Mouse (Mus musculus): ENCODE measurements at regions not wholly inside any gene's neighbourhood (a gene's known extent, or its start where the extent isn't known, plus 50 kb on each side); places are given as distances from the start of the nearest gene placed in this dataset.
"Not testable (repeated sequence)": the region's sequence is repeated elsewhere in the genome, so short reads cannot be mapped to it uniquely, and the experiment has no call there.

DNA sequence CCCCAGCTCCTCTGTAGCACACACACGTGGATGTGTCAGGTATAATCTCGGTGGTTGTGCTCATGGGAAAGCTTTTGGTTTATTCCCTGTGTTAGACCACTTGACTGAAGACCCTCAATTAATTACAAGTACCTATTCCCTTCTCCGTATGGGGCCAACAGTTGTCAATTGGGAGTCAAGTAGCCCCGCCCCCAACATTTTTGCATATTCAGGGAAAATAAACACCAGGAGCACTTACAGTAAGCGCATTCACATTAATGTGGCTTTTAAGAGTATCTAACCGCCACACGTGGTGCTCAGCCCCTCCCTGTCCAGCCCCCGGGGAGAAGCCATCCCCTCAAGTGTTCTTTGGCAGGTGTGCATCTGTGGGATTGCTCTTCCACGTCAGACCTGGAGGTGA is 223.9 kb downstream of the Tpra1 start:
- intact Hi-C loops (cut with DNase I) = no loop called here

DNA sequence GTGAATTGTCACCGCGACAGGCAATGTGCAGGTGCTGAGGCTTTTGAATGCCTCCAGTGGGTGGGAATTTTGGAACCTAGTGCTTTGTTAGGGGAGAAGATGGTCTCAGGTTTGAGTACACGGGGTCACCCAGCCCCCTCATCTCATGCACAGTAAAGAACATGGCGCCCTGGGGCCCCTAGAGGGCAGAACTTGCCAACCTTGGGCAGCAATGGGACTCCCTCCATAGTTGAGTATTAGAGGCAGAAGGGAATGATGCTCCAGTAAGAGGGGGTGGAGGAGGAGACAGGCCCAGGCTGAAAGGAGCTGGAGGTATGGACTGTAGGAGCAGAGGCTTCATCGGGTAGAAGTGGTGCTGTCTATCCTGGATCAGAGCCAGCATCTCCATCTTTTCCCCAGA is 226.1 kb downstream of the Tpra1 start:
- intact Hi-C loops (cut with DNase I) = not testable (repeated sequence)

DNA sequence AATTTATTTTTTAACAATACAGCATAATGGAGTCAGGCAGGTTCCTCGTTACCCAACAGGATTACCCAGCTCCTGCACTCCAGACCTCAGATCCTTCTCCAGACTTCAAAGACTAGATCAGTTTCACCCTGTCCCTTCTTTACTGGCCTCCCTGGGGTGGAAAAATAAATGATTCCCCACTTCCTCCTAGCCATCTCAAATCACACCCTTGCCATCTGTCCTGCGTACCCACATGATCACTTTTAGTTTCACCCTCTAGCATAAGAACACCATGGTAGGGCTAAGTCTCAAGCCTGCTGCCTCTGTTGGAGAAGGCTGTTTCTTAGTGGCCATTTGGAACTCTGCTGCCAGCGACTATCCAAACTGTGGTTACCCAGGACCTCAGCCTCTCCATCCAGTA is 222.0 kb downstream of the Plxna1 start:
- intact Hi-C loops (cut with DNase I) = no loop called here

DNA sequence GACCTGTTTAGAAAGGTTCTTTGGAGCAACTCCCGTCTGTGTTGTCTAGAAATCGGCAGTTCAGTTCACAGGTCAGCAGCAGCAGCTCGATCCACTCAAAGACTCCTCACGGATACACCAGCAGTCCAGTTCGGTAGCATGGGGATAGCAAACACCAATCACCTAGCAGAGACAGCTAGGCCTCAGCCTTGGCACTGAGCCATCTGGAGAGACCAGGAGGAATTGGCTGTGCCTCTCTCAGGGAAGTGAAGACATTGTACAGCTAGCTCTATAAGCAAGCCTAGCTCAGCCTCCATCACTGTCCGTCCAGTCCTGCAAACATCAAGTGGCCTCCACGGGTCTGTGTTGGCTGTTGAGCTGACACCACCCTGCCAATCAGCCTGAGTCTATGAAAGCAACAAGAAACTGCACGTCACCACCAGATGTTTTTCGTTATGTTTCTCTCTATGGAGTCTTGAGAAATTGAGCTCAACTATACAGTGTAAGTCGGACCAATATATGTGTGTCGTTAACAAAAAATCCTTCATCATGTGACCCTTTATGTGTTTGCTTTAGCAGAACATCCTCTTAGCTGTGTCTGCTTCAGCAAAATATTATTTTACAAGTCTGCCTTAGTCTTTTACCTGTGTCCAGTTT is 209.3 kb downstream of the Plxna1 start:
- intact Hi-C loops (cut with DNase I) = no loop called here

DNA sequence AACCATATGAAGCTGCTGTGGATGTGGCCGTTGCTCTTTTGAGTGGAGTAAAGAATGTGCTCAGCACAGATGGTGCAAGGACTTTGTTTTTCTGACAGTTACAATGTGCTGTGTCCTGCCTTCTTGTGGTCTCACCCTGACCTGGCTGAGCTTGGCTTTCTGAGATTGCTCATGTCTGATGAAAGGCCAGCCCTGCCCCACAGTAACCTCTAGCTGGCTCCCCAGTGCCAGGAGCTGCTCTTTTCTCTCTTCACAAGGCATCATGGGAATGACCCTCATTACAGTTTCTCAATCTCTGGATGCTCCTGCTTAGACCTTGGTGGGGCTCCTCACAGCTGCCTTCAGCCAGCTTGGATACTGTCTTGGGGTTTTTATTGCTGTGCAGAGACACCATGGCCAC is 204.9 kb downstream of the Plxna1 start:
- intact Hi-C loops (cut with DNase I) = no loop called here

DNA sequence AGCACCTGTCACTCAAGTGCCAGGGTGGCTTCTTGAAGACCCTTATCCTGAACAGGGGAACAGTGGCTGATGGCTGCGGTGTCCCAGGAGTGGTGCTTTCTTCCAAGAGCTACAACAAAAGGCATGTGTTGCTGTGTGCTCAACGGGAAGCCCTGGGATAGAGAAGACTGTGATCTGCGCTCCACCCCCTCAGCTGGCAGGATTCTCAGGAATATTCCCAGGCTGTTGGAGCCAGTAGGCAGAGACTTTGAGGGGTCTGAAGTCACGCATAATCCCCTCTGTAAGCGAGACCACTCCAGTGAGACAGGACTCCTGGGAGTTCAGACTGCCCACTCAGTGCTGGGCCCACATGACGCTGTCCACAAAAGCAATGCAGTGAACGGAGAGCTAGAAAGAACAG is 202.4 kb downstream of the Plxna1 start:
- intact Hi-C loops (cut with DNase I) = no loop called here

DNA sequence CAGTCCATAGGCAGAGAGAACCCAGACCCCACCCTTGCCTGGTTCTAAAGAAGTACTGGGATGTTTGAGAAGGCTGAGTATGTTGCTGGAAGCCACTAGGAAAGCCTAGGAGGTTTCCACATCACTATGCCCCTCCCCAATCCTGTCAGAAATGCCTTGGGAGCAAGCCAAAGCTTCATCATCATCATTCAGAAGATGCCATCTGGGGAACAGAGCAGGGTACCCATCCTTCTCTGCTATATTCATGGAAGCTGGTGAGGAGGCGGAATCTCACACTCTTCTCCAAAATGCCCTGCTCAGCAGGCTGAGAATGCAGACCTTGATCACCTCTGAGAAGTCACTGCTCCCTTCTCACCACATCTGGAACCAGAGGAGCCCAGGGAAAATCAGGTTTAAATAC is 200.7 kb downstream of the Plxna1 start:
- intact Hi-C loops (cut with DNase I) = no loop called here

DNA sequence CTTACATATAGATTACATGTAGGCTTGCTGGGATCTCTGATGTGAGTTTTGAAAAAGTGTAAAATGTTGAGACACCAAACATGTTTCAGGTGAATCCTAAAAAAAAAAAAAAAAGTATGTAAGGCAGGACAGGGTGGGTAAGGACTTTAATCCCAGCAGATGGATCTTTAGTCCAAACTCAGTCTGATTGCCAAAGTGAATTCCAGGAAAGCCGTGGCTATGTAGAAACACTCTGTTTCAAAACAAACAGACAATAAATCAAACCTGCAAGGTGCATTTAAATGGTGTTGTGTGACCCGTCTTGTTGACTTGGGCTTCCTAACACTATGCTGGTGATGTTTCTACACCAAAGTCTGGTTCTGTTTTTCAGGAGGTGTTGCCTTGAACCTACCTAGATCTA is 192.9 kb downstream of the Plxna1 start:
- intact Hi-C loops (cut with DNase I) = no loop called here

DNA sequence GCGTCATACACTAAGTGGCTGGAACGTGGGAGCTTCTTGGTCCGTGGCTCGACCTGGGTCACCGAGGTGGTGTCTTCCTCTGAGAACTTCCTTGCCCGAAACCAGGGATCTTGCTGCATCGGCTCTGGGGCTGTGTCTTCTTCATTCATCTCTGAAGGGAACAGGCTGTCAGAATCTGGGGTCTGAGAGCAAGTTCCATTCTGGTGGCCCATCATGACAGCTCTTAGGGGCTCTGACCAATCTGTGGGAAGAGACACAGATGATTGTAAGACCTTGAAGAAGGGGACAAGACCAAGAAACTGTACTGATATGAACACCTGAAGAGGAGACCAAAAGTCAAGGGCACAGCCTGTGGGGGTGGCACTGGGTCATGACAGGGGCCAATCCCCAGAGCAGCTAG is 177.5 kb downstream of the Plxna1 start:
- intact Hi-C loops (cut with DNase I) = not testable (repeated sequence)

DNA sequence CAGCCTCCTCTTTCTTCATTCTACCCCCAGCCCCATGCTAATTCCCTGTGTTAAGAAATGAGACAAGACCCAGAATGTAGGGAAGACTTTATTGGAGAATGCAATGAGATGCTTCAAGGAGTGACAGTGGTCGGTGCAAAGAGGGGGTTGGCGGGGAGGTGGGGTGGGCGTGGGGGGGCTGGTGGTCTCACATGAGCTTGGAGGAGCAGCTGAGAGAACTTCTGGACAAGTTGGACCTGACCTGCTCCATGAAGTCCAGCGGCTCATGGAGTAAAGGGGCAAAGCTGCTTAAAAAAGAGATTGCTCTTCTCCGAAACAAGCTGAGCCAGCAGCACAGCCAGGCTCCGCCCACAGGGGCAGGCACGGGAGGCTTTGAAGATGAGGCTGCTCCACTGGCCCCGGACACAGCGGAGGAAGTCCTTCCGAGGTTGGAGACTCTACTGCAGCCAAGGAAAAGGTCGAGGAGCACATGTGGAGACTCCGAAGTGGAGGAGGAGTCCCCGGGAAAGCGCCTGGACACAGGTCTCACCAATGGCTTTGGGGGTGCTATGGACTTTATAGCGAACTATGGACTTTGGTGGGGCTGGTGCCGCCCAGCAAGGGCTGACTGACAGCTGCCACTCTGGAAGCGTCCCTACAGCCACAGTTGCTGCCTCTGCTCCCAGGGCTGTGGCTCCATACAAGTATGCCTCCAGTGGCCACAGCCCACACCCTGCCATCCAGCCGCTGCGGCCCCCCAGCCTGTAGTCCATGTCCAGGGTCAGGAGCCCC is 161.7 kb downstream of the Plxna1 start:
- intact Hi-C loops (cut with DNase I) = not testable (repeated sequence)

DNA sequence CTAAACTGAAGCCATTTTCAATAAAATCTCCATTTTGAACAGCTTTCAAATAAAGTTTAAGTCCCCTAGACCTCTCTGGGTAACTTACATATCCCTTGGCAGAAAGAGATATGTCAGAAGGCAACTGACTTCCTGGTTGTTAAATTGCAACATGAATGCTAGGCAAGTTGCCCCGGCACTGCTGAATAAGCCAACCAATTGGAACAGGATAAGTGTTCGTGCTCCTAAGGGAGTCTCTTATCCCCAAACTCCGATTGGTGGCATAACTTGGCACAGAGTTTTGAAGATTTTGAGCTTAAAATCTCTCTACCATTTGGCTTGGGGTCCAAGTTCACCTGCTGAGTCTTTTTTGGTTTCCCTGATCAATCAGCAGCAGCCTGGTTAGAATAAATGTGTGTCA is 147.4 kb downstream of the Plxna1 start:
- intact Hi-C loops (cut with DNase I) = no loop called here

DNA sequence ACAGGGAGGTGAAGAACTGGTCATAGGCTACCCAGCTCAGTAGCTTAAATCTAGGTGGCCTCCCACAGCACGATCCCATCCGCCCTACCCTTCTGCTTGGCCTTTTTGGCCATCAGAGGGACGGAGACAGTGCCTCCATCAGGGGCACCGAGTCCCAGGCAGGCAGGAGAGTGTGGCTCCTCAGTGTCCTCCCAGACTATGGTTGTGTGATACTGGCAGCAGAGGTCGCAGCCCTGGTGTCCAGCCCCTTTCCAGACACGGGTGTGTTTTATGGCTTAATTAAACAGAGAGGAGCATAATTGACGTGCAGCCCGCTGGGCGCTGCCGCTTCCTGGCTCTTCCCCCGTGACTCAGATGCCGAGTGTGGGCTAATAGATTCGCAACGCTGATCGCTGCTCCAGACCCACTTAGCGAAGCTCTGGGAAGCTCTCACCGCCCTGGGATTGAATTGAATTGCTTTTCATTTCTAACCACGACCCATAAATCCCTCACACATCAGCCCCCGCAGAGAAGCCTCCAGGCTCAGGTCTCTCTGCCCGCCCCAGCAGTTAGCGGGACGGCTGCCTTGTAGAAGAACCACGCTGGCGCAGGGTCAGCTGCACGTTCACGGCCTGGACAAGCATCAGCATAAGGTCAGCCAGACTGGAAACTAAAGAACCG is 126.9 kb downstream of the Plxna1 start:
- intact Hi-C loops (cut with DNase I) = no loop called here

DNA sequence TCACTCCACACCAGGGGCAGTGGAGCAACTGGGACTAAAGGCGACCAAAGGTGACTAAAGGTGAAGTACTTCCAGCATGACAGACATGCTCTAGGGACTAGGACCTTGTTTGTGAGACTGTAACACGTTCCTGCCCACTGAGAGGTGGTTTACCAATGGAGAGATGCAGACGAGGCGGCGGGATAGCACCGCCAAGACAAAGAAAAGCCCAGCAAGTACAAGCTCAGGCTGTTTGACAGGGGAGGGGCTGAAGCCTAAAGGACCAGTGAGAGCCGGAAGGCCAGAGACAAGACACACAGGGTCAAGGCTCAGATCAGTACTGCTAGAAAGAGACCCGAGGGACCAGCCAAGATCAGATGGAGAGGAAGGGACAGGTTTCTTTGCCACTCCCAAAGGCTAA is 126.2 kb downstream of the Plxna1 start:
- intact Hi-C loops (cut with DNase I) = no loop called here

DNA sequence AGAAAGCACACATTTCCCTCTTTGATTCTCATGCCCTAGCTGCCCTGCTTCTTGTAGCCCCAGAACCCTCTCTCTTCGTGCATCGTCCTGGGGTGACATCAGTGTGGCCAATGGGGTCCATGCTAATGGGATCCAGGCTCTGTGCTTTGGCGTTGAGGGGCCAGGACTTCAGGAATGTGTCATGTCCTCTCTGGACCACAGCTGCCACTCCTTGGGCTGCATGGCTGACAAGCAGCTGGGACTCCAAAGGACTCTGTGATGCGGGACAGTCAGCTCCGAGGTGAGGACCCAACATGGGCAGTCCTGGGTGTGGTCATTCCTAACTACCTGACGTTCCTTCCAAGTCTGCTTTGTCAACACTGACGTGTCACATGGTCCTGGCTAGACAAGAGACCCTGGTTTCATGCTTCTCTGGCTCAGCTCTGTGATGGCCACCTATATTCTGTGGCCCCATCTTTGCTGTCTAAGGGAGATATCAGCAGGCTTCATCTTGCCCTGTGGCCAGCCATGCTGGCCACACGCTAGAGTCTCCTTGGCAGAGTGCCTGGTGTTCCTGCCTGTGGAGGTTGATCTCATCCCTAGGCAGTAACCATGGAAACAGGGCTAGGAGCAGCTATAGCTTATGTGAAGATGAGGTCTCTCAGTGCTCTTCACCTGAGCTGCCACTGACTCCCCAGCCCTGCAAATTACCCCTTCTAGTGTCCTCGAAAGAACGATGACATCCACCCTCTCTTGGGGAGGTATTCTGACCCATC is 125.4 kb downstream of the Plxna1 start:
- intact Hi-C loops (cut with DNase I) = no loop called here

DNA sequence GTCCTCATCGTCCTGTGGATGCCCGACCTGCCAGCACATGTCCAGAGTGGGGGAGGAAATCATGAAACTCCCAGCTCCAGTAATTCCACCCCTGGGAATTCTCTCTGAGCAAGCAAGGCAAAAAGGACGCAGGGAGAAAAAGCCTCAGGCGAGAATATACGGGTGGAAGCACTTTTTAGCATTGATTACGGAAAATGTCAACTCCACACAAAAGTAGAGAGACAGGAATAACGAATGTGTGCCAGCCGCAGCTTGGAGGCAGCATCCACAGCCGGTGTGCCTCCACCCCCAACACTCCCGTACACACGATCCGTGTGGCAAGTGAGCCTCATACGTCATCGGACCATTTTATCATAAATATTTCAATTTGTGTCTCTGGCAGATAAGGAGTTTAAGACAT is 123.5 kb downstream of the Plxna1 start:
- intact Hi-C loops (cut with DNase I) = no loop called here

DNA sequence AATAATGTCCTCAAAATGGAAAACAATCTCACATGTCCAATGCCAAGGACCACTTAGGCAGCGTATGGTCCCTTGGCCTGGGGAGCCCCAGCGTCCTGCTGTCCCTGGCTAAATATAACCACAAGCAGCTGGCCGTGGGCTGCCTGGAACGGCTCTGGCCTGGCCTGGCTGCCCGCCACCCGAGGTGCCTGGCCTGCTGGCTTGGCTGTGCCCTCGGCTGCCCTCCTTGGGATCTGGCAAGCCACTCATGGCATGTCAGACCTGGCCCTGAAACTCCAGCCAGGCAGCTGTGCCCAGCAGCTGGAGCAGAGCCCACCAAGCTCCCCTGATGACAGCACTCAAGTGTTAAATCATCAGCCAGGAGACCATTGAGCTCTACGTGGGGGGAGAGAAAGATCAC is 122.9 kb downstream of the Plxna1 start:
- intact Hi-C loops (cut with DNase I) = no loop called here

DNA sequence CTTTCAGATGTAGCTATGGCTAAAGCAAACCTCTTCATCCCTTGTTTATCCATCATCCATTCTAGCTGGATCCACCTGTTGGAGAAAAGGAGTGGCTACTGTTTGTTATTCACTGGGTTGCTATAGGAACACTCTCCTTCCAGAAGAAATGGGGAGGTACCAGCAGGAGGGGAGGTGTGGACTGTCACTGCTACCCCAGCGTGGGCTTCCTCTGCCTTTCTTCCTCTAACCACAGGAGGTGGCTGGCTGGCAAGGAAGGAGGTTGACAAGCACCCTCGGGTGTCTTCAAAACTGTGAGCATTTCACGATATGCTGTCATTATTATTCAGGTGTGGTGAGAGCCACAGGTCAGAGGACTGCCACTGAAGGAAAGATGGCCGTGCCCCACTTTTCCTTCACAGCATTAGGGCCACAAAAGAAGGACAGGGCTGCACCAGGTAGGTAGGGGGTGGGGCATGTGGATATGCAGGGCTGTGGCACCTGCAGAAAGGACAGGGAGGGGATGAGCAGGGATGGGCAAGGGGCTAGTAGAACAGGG is 122.2 kb downstream of the Plxna1 start:
- intact Hi-C loops (cut with DNase I) = loop anchor here (10.0 kb wide), 1 partner anchor 315 kb away; no protein-coding TSS in a partner anchor

DNA sequence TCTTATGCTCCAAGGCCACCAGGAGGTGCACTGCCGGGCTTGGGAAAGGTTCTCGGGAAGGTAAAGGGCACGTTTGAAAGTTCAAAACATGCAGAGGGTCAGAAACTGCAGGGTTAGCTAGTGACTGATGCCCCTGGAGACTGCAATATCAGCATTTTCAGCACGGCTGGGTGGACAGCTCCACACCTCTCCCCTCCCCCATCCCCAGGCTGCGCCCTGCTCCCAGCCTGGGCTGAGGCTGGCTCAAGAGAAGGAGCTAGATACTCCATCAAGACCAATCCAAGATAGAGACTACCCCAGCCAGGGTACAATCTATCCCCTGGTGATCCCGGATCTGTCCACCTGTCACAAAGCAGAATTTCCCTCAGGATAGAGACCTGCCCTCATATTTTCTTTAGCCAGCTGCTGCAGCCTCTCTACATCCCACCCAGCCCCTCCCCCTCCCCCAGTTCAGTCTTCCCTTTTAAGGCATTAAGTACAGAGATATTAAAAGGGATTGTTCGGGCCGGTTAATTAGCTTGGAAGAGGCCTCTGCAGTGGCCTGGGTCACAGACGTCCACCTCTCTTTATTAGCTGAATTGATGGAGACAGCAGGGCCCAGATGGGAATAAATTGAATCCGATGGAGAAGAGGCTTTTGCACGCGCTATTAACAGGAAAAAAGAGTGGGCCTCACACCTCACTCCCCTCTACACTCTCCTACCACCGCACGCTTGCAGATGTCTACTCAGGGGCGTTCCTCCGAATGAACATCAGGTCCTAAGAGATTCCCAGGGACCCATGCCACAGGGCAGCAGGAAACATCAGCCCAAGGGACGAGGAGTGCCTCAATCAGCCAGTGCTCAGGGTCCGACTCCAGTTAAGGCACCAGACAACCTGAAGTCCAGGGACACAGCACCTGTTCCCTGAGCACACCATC is 119.8 kb downstream of the Plxna1 start:
- intact Hi-C loops (cut with DNase I) = loop anchor here (10.0 kb wide), 1 partner anchor 312 kb away; no protein-coding TSS in a partner anchor

DNA sequence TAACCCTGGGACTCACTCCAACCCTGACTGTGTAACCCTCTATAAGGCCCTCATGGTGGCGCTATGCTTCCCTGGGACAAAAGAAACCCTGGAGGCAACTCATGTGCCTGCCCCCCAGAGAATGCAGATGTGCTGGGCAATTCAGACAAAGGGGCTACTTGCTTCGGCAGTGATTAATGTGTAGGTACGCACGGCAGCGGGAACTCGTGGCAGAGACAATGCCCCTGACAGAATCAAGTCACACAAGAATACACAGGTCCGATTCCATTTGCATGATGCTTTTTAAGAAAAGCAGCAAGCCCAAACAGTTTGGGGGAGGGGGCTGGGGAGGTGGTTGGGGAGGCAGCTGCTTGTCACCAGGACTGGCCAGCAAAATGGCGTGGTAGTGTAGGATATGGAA is 116.9 kb downstream of the Plxna1 start:
- intact Hi-C loops (cut with DNase I) = loop anchor here (10.0 kb wide), 1 partner anchor 309 kb away; no protein-coding TSS in a partner anchor

DNA sequence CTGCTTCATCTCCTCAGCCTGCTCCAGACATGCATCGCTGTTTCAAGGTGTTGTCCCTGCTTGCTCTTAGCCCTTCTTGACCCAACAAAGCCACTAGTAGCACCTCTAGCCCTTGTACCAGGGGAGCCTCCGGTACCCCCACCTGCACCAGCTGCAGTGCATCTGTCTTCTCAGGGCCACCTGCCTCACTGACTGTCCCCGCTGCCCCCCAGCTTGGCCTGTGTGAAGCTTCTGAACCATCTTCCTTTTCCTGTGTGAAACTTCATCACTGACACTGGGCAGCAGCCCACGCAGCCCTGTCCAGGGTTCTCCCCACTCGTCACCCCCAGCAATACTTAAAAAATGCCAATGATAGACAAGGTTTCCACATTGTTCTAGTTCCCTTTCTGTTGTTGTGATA is 116.2 kb downstream of the Plxna1 start:
- intact Hi-C loops (cut with DNase I) = loop anchor here (10.0 kb wide), 1 partner anchor 309 kb away; no protein-coding TSS in a partner anchor

All from adrenal gland (tissue).